Mouse (Mus musculus) gastrocnemius, postnatal 4 days (tissue): ENCODE measurements around the gene Olfr1358. TPM values are rescaled to one million over a fixed set of nuclear protein-coding genes. Genes with fewer than 3 reads are reported as not detected.

Experiments
- DNase-seq, 2 experiments: peaks; one replicate each; pipeline ENCODE4 v3.0.0; 2021 to 2022; ENCODE audit warnings: low spot score in 2 of 2, mixed read lengths in 2 of 2
- microRNA-seq: library from miRNA; unstranded; fragments of <30 nt; microRNA quantifications from one replicate; pipeline ENCODE4 v1.2.0, GENCODE M21; 2021
- total RNA-seq, 2 experiments: library from RNA; stranded (reverse); gene quantifications; 2 replicates each; pipeline ENCODE4 v1.2.3; 2021

Olfr1358 gene
- total RNA-seq, 2 experiments from 2014 or later = not detected

GRCm38 (mm10) chr10:78569686-78570085 is 52.5 kb downstream of the Olfr1358 start:
- no peak for DNase-seq

Small RNA genes lying within 50 kb of the gene (microRNA-seq; reads per million reads assigned to microRNA genes)
- not detected for gene Gm27541

Other genes with a start within 250 kb of the Olfr1358 start
- 100 to 1,000 TPM; 231 to 259 TPM for gene Agpat3, start 164.9 kb upstream of the Olfr1358 start, total RNA-seq
- 100 to 1,000 TPM; 113 to 119 TPM for gene Rrp1, start 104.4 kb upstream of the Olfr1358 start, total RNA-seq
- gene Cstb, start 91.8 kb upstream of the Olfr1358 start, total RNA-seq = 10 to 100 TPM; 46.6 to 52.1 TPM
- gene Pdxk, start 52.5 kb upstream of the Olfr1358 start, total RNA-seq = 1 to 10 TPM; 7.9 to 8.2 TPM
- gene Ilvbl, start 56.9 kb downstream of the Olfr1358 start, total RNA-seq = 10 to 100 TPM; 27.9 to 40.1 TPM
- gene Syde1, start 74.5 kb downstream of the Olfr1358 start, total RNA-seq = 10 to 100 TPM; 19.6 to 20.9 TPM
- not detected for gene Olfr1357, start 100.6 kb downstream of the Olfr1358 start, total RNA-seq
- not detected for gene Casp14, start 200.9 kb downstream of the Olfr1358 start, total RNA-seq
- not detected for gene Ccdc105, start 235.6 kb downstream of the Olfr1358 start, total RNA-seq